Mouse (Mus musculus): ENCODE measurements at regions not wholly inside any gene's neighbourhood (a gene's known extent, or its start where the extent isn't known, plus 50 kb on each side); places are given as distances from the start of the nearest gene placed in this dataset.
A peak's percentile ranks its signal among the peaks of the same experiment; 100 is the strongest.
"Not testable (repeated sequence)": the region's sequence is repeated elsewhere in the genome, so short reads cannot be mapped to it uniquely, and the experiment has no call there.

DNA sequence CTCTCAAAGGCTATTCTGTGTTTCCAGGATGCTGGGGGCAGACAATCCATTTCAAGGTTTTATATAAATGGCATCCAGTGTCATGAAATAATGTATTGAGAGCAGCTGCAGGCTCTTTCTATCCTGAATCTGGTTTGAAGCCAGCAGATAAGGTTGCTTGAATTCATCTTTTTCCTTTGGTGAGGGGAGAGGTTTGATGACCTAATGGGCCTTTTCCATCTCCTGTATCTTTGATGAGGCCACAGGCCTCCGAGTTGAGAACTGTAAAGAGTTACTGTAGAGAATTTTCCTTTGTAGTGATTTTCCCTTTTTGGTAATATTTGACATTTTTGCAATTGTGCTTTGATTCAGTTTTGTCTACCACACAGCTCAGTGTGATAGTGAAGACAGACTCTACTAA lies 458.8 kb upstream of the 1700008P02Rik start:
- DNase-seq (ENCODE audit: low spot score): no peak

DNA sequence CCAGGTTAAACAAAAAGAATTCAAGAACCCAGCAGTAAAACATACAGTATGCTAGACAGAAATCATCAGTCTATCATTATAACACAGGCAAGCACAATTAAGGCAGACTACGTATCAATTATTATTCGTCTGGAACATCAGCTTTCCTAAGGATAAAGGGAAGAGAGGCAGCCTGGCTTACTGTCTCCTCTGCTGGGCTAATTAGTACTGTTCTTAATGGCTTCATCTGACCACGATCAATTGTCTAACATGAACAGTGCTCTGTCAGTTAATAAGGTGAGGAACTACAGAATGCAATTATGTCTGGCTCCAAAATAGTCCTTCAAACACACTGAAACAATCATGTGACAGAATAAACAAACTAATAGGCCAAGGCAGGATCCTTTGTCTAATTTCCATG lies 456.6 kb upstream of the 1700008P02Rik start:
- no peak for DNase-seq (ENCODE audit: low spot score)

DNA sequence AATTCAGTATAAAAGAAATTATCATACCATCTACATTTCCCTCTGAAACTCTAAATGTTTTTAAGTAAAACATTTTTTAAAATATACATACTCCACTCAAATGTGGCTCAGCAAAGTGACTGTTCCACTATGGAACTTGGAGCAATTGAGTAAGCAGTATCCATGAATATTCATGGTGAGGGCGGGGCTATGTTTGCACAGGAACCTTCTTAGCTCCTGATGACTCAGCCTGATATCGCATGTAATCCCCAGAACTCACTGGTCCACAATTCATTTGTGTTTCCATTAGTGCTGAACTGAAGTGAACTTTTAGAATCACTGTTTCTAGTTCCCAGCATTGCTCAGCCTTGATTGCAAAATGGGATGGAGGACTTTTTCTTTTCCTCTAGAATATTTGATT lies 454.2 kb upstream of the 1700008P02Rik start:
- no peak for DNase-seq (ENCODE audit: low spot score)

DNA sequence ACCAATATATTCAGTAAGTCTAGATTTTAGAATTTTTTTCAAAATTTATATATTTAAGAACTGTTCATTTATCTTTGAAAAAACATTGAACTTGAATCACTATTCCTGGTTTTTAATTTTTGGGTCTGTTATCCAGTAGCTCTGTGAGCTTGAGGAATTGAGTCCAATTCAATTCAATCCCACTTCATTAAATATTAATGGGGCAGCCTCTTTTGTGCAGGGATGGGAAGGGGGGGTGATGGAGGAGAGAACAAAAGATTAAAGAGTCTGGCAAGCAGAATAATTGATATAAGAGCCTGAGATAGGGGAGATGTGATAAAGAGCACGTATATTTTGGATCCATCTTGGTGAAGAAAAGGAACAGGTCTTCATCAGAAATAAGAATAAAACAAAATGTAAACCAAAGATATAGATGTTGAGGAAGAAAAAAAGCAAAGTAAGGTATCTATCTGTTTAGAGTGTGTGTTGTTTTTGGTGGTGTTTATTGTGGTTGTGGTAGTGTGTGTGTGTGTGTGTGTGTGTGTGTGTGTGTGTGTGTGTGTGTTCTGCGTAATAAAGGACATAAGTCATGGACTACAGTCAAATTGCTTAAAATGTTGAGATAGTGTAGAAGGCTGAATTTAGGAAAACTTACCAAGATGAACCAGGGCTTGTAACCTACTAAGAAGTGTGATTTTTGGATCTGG lies 421.3 kb upstream of the 1700008P02Rik start:
- no peak for DNase-seq (ENCODE audit: low spot score)

DNA sequence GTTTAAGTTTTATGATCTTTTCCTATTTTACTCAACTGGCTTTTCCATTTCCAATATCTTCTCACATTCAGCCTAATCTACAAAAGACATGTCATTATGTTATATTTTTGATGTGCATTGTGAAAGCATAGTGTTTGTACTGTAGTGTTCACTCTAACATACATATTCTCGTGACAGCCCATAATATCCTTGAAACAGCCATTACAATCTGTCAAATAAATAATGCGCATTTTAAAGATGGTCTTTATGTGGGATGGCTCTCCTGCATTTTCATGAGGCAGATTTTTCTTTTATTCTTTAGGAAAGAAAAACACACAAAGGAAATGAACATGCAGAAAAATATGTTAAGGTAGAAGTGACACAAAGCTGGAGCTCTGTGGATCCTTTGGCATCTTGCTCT lies 415.6 kb upstream of the 1700008P02Rik start:
- DNase-seq (ENCODE audit: low spot score): no peak

DNA sequence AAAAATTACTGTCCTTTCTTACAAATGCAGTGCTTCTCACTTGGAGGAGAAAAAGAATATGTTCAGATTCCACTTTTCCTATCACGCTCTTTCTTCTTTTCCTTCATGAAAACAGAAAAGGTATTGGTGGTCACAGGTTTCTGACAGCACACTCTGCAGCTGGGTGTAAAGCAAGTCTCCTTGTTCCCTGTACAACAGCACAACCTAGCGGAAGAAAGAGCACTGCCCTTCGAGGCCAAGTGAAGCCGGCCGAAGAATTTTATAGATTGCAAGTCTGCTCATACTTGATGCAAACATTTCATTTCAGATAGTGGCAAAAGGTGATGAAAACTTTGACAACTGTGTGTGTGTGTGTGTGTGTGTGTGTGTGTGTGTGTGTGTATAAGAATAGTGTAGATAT lies 407.6 kb upstream of the 1700008P02Rik start:
- peak; percentile 3 for DNase-seq (ENCODE audit: low spot score)

- no peak for DNase-seq (ENCODE audit: low spot score)
These were observed 394.2 kb upstream of the 1700008P02Rik start for GRCm38 (mm10) chr3:7014345-7014973.

DNA sequence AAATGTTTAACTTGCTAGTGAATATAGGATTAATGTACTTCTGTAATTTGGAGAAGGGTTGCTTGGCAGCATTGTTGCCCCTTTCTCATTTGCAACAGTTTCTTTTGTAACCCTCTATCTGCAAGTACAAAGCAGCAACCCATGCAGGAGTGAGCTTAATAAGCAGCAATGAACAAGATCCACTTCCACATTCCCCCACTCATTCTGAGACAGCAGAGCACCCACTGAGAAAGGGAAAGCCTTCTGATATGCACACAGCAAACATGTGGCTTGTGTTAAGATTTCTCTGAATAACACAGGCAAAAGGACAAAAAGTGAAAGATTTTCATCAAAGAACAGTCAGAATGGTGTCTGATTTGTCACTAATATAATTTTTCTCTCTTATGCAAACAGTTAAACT lies 393.3 kb upstream of the 1700008P02Rik start:
- no peak for DNase-seq (ENCODE audit: low spot score)

- DNase-seq (ENCODE audit: low spot score): no peak
These were observed 390.2 kb upstream of the 1700008P02Rik start for GRCm38 (mm10) chr3:7010294-7011087.

GRCm38 (mm10) chr3:7008671-7009217 lies 388.5 kb upstream of the 1700008P02Rik start:
- no peak for DNase-seq (ENCODE audit: low spot score)

GRCm38 (mm10) chr3:7007811-7008359 lies 387.6 kb upstream of the 1700008P02Rik start:
- DNase-seq (ENCODE audit: low spot score): no peak

GRCm38 (mm10) chr3:6991735-6992134 lies 371.5 kb upstream of the 1700008P02Rik start:
- not testable (repeated sequence) for DNase-seq (ENCODE audit: low spot score)

DNA sequence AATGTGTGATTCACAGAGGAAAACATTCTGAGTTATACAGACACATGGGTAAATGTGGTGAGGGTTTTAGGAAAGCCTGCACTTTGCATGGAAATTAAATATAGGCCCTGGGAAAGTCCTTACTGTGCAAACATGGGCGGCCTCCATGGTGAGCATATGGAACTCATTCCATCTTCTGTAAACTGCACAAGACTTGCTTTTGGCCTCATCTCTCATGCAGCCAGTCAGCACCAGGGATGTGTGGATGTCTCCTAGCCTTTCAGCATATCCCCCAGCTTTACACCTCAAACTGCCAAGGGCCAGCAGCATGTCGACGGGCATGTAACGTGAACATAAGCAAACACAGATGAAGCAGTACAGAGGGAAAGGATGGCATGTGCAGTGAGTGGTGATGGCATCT lies 364.7 kb upstream of the 1700008P02Rik start:
- no peak for DNase-seq (ENCODE audit: low spot score)

DNA sequence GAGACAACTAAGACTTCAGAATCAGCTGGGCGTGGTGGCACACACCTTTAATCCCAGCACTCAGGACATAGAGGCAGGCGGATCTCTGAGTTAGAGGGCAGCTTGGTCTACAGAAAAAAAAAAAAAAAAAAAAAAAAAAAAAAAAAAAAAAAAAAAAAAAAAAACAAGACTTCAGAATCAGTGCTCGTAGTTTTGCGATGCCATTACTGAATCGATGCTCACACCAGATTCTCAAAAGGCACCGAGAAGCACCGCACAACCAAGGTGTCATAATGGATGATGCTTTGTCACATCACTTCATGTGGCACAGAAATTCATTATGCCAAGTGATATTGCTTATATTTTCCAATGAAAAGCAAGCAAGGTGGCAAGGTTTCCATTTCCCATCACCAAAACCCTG lies 337.4 kb upstream of the 1700008P02Rik start:
- DNase-seq (ENCODE audit: low spot score): no peak

DNA sequence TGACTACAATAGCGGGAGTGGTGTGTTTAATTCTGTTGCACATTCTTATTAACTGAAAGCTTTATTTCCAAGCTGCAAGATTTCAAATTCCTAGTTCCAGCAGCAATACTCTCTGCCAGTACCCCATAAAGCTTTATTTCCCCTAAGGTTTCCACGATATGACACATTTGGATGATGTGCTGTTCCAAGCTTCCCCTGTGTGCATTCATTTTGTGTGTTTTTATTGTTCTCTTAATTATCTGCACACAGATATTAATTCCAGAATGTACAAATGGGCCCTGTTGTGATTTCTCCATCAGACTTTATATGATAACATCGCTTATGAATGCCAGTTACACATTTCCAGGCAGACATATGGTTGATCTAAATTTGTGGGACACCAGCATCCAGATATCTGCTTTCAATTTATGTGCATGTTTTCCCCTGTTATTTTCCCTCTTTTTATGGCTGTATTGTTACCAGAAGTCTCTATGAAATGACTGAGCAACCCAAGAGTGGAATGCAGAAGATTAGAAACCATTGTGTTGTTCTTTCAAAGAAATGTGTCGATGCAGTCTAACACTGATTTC lies 312.4 kb upstream of the 1700008P02Rik start:
- DNase-seq (ENCODE audit: low spot score): no peak

DNA sequence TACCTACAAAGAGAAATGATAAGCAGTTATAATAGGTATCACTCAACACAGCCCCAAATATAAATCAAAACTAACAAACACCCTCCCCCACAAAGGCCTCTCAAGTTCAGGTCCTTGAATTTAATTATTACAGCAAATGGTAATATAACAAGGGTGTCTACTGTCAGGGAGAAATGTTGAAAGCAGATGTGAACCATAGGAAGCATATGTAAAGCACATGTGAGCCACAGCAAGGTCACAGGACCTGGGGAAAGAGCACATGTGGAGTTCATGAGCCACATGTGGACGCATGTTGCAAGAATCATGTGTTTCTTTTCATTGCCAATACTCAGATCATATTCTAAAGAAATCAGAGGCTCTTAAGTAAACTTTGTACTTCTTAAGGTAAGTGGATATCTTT lies 306.5 kb upstream of the 1700008P02Rik start:
- no peak for DNase-seq (ENCODE audit: low spot score)

DNA sequence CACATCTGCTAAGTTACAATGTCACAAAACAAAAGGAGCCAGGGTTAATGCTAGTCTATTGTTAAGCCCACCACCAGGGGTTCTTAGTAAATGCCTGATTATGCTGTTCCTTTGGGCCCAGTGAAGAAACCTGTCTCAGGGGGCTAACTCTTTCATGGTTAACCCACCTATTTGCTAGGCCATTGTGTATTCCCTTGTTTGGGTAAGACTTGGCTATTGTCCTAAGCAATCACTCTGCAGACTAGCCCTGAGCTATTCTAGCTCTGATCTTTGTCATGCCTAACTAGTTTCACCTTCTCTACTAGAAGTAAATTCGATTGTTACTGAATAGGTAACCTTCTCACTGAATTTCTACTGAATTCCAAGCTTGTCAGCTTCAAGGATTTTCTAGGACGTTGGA lies 302.4 kb upstream of the 1700008P02Rik start:
- not testable (repeated sequence) for DNase-seq (ENCODE audit: low spot score)

DNA sequence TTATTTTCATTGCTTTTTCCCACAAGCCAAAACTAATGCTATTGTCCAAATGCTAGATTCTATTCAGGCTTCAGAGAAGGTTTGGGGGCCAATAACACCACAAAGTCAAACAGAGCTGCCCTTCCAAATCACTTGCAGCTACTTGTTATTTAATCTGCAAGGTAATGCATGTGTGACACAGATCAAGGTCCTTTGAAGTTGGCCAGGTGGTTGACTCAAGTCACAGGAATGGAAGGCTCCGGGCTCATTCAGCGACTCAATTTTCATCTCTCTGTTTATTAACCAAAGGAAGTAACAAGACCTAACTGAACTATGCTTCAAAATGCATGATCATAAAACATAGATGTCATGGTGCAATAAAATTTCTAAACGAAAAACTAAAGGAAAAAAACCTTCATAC lies 300.0 kb upstream of the 1700008P02Rik start:
- DNase-seq (ENCODE audit: low spot score): no peak

DNA sequence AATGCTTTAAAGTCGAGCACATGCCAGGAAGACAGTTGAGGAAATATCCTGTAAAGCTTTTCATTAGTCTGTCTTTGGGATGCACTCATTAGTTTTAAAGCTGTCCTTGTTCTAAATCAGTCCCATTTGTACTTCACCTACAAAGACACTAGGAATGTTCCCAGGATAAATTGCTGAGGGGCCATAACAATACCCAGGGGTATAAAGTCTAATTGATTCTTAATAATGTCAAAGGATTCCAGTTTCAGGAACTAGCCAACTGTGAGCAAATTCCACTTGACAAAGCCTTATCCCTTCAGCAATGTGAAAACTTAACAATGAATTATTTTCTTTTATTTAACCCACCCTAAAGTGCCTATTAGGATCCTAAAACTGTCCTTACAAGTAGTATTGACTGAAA lies 267.7 kb upstream of the 1700008P02Rik start:
- DNase-seq (ENCODE audit: low spot score): no peak

DNA sequence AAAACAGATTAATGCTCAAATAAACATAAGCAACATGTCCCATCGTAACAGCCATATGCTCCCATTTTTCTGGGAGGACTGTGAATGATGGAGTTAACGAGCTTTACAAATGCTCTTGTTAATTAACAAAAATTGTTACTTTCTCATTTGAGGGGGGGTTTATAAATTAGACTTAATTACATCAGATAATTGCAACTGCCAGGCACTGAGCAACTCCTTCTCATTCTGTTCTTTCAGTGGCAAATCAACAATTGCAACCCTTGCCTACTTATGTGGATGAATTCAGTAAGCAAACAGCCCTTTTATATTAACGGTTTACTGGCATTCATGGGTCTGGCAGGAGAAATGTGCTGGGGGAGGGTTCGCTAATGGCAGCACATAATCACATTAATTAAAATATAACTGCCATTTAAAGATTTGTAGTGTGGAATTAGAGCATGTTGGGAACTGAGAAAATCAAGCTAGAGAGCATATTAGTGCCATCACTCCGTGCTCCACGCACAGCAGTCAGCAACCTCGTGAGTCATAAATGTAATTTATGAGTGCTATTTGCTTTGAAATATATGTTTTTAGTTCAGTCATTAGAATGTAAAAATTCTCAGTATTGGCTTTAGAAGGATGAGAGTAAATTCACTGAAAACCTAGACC lies 266.9 kb upstream of the 1700008P02Rik start:
- DNase-seq (ENCODE audit: low spot score): no peak

- no peak for DNase-seq (ENCODE audit: low spot score)
These were observed 266.2 kb upstream of the 1700008P02Rik start for GRCm38 (mm10) chr3:6886200-6887052.
